Mouse (Mus musculus) erythroblast, adult 5-6 weeks (primary cell): Measurements from ENCODE around the gene Erg28. TPM values are rescaled to one million over a fixed set of nuclear protein-coding genes. Genes with fewer than 3 reads are reported as not detected.

Experiments
- total RNA-seq, 2 experiments: library from RNA; stranded (forward) in 1 of 2; stranded (reverse) in 1 of 2; fragments of 150-400 nt in 1 of 2; fragments of 200-764, 138-1000 nt in 1 of 2; gene quantifications; 2 replicates each; pipeline versions ENCODE4 v1.2.3 to v1.2.4; 2015 to 2017; ENCODE audit warnings: low replicate concordance in 2 of 2

The Erg28 gene
- total RNA-seq, 2 experiments from 2014 or later = 22.3 to 23.6 TPM

Other genes with a start within 250 kb of the Erg28 start
- 12.7 and 14.6 TPM in 2 replicates for gene Jdp2, start 225.5 kb downstream of the Erg28 start, total RNA-seq (2015; ENCODE audit: low replicate concordance)
- gene Jdp2, start 225.5 kb downstream of the Erg28 start, total RNA-seq (2017; ENCODE audit: low replicate concordance) = 12.4 and 13.7 TPM in 2 replicates
- gene Batf, start 137.9 kb downstream of the Erg28 start, total RNA-seq (2015; ENCODE audit: low replicate concordance) = 3.6 TPM in 1 of 2 replicates, not detected in the other
- gene Batf, start 137.9 kb downstream of the Erg28 start, total RNA-seq (2017; ENCODE audit: low replicate concordance) = 3.2 and 6.0 TPM in 2 replicates
- gene Flvcr2, start 78.0 kb downstream of the Erg28 start, total RNA-seq (2015; ENCODE audit: low replicate concordance) = not detected in 2 replicates
- gene Flvcr2, start 78.0 kb downstream of the Erg28 start, total RNA-seq (2017; ENCODE audit: low replicate concordance) = not detected in 2 replicates
- gene Ttll5, start 109 bp upstream of the Erg28 start, total RNA-seq (2015; ENCODE audit: low replicate concordance) = 3.8 and 8.8 TPM in 2 replicates
- 11.3 and 12.1 TPM in 2 replicates for gene Ttll5, start 109 bp upstream of the Erg28 start, total RNA-seq (2017; ENCODE audit: low replicate concordance)